Mouse (Mus musculus): Measurements from ENCODE around the gene Dab2.

Dab2 gene

GRCm38 (mm10) chr15:6468845-6469244 is 169.3 kb downstream of the Dab2 start:
- DNase-seq (ENCODE audit: low read depth, low spot score) = no peak

GRCm38 (mm10) chr15:6469384-6469783 is 169.8 kb downstream of the Dab2 start:
- DNase-seq (ENCODE audit: low read depth, low spot score) = no peak

DNA sequence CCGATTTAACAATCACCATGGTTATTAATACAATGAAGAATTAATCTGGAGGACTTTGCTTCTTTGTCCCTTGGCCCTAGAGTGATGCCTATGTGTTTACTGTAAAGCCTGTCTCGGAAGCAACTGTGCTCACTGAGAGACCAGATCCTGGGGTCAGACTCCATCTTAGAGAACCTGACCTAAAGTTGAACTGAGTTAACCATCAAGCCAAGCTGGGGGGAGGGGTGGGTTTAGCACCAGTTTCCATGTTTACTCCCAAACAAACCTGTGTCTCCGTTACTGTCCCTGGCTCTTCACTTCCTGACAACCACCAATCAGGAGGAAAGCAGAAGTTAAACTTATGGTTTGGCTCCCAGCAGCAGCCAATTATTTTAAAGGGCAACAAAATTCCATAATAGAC is 184.0 kb downstream of the Dab2 start:
- DNase-seq (ENCODE audit: low read depth, low spot score) = no peak

Measured in mesoderm, embryonic 11.5 days (tissue).